Mouse (Mus musculus) lung, adult 2 months (tissue): ENCODE measurements at regions not wholly inside any gene's neighbourhood (a gene's known extent, or its start where the extent isn't known, plus 50 kb on each side); places are given as distances from the start of the nearest gene placed in this dataset.

ENCODE experiments used
- CTCF ChIP-seq: fragments of 200-500 bp; IDR thresholded peaks from 2 replicates; pipeline ENCODE4 v1.5.1; 2011; ENCODE audit warnings: mild to moderate bottlenecking, low read length, control low read depth; ENCODE audit not compliant: insufficient read depth
- POLR2A ChIP-seq: fragments of 200-500 bp; IDR thresholded peaks from 2 replicates; pipeline ENCODE4 v1.6.1; 2011; ENCODE audit warnings: low read depth, mild to moderate bottlenecking, control low read depth, low read length, borderline replicate concordance; ENCODE audit errors: extremely low read depth

- TF ChIP-seq POLR2A: no peak
- no peak for TF ChIP-seq CTCF
Measured at GRCm38 (mm10) chr3:128230390-128230789, 334.3 kb upstream of the Fam241a start.
